Mouse (Mus musculus): Measurements from ENCODE around the gene Ciz1.

DNA sequence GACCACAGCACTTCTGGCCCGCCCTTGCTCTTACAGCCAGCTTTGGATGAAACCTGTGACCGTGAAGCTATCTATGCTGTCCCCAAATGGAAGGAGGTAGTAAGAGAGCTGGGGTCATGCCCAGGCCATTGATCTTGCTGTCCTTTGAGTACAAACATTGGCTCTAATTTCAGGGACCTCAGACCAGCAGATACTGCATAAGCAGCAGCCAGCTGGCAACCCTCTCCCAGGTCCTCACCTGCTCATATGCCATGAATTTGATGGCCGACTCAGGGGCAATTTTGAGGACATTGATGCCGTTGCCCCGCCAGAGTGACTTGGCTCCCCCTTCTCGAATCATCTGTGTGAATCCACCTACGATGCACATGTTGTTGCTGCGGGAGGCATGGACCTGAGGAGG, 65.4 kb downstream of the Ciz1 start:
- no peak for TF ChIP-seq POLR2A (IDR thresholded peaks at IDR 0.05; ENCODE audit: borderline replicate concordance, extremely low read depth, insufficient read depth, insufficient read length, poor library complexity, severe bottlenecking)
- TF ChIP-seq CTCF (IDR thresholded peaks at IDR 0.05; ENCODE audit: borderline replicate concordance, extremely low read depth, insufficient read depth, insufficient read length): no peak

Measured in brain, embryonic 14.5 days (tissue).